Mouse (Mus musculus) layer of hippocampus, adult 11-12 months (tissue): Measurements from ENCODE around the gene Vdac1.

Experiments used
- DNase-seq: peaks from one replicate; pipeline ENCODE4 v3.0.0; 2022; ENCODE audit warnings: low spot score

Gene Vdac1

DNA sequence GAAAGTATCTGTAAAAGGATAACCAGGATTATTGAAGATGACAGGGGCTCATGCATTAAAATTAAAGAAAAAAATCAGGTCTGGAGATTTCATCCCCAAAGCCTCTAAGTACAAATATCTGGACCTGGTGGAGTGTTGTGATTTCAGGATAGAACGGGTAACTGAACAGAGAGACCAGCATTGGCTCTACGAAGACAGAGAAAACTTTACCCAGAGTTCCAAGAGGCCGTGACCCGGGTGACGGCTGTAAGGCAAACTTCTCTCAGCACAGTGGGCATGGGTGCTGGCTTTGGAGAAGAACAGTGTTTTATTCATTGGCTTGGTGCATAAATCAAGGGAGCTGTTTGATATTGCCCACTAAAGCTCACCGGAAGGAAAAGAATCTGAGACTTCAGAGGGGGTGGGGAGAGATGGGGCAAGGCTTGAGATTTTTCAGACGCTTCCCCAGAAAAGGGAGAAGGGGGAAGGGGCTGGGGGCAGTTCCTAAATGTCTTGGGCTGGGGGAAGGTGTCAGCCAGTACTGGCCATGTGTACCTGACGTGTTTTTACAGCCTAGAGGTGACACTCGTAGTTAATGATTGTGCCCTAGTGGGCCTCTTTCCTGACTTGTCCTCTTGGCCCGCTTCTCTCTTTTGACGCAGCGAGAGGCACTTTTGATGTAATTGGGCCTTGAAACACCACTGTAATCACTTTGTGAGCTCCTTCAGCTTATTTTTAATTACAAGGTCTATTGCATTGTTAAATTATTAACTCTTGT lies 59.8 kb downstream of the Vdac1 start:
- DNase-seq, result no peak

DNA sequence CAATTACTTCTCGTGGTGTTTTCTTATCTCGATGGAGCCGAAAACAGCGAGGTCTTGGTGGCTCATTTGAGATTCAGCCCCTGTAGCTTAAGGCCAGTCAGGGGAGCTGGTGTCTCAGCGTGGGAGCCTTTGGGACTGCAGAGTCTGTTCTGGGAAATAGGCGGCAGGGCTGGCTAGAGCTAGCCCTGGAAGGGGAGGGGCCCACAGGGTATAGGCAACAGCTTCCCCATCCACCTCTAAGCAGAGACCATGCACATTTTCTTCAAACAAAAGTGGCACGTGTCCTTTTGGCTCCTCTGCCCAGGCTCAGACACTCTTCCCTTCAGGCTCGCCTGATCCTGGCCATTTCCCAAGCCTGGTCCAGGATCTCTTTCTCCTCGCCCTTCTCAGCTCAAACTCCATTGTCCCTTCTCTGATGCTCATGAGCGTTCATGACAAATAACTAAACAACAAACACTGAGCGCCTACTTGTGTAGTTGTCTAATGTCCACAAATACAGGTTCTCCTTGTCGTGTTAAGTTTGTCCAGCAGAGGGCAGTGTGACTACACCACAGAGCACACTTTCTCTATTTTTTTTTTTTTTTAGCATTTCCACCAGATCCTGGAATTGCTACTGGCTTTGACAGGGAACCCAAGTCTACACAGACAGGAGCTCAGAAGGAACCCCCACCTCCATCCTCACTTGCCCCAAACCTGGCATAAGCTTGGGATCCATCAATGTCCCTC lies 60.6 kb downstream of the Vdac1 start:
- peak; percentile 84 for DNase-seq

DNA sequence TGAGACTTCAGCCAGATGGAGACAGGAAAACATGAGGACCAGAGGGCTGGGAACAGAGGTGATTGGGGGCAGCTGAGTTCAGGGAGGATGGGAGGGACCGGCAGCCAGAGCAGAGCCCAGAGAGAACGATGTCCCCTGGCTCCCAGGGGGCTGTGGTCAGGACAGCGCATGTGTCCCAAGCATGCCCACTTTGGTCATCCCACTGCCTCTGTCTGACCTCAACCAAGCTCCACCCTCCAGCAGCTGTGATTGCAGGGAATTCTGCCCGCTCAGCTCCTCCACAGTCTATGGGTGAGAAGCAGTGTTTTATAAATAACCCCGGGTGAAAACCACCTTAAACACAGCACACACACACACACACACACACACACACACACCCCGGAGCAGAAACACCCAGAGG lies 68.8 kb downstream of the Vdac1 start:
- no peak for DNase-seq

DNA sequence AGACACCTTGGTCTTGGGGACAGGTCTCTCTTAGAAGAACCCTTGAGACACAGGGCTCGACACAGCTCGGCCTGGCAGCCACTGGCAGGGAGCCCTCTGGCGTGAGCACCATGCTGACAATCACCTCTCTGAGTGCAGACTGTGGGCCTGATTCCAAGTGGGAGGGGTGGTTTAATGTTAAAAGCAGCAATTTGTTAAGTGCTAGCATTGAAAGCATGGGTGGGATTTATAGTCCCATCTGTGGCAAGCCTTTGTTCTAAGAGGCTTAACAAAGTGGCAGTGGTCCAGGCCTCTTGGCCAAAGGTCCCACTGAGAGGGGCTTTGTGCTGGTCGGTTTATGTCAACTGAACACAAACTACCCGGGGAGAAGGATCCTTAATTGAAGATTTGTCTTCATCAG lies 70.9 kb downstream of the Vdac1 start:
- no peak for DNase-seq

DNA sequence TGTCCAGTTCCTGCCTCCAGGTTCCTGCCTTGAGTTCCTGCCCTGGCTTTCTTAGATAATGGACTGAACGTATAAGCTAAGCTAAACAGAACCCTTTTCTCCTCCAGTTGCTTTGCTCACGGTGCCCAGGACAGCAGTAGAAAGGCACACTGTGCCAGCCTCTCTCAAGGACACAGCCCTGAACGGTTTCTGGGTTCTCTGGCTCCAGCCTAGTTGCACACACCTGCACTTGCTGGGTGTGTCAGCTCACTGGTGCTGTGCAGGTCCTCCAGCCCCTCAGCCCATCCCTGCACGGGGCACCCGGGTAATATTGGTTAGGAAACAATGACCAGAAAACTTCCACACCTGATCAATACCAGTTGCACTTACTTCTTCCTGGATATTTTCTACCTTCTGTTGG lies 71.5 kb downstream of the Vdac1 start:
- no peak for DNase-seq

DNA sequence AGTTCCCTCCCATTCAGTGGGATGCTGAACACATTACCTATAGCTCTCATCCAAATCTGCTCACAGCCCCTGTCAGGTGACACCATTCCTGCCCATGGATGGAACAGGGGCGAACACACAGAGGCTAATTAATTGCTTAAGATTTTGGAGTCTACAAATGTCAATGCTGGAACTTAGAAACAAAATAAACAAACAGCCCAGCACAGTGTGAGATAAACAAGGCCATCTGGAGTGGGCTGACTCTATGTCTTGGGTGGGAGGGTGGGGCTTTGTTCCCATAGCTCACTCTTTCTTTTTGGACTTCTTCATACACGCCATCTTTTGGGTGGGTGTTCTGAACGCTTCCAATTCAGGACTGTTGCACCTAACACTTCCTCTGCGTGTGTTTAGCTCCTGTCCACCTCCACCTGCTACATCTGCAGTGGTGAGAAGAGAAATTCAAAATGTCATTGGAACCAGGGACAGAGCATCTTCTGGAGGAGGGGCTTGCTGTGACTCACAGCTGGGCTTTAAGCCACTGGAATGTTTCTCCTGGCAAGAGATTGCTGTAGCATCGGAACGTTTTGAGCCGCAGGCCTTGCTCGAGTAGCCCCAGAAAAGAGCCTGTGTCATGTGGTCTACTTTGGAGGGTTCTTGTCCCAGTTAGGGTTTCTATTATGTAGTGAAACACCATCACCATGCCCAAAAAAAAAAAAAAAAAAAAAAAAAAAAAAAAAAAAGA lies 72.6 kb downstream of the Vdac1 start:
- no peak for DNase-seq

DNA sequence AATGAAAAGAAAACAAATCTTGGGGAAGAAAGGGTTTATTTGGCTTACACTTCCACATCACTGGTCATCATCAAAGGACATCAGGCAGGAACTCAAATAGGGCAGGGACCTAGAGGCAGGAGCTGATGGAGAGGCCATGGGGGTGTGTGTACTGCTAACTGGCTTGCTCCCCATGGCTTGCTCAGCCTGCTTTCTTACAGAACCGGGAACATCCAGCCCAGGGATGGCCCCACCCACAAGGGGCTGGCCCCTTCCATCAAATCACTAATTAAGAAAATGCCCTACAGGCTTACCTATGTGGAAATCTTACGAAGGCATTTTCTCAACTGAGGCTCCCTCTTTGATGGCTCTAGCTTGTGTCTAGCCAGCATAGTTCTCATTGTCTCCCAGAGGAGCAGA lies 73.1 kb downstream of the Vdac1 start:
- no peak for DNase-seq

DNA sequence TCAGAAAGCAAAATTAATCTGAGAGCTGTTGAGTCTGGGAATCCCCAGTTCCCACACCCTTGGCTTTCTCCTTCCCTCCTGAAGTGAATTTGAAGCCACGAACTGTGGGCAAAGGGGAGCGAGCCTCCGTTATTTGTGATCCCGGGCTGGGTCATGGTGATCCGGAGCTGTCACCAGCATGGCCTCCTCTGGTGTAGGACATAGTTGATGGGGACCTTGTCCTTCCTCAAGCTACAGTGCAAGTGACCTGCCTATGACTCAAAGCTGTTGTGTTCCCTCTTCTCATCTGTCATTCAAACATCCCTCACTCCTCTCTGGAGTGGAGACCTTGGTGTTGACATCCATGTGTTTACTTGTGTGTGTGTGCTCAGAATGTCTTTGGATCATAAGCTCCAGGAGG lies 74.8 kb downstream of the Vdac1 start:
- no peak for DNase-seq

DNA sequence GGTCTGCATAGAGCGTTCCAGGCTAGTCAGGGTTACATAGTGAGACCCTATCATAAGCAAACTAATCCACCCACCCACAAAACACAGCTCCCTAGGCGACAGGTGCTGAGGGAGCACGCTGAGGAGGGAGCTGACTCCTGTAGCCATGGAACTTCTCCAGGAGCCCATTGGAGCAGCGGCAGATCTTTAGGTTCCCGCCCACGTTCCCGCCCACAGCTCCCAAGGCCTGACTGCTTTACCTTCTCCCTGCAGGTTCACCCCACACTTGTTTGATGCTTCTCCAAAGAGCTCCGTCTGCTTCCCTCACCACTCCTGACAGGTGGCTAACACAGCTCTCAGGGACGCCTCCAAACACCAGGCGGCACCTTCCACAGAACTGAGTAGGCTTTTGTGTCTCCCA lies 76.5 kb downstream of the Vdac1 start:
- peak; percentile 61 for DNase-seq
